Mouse (Mus musculus): ENCODE results near the gene Tas2r143. TPM values are rescaled to one million over a fixed set of nuclear protein-coding genes. Genes with fewer than 3 reads are reported as not detected.
A peak's percentile ranks its signal among the peaks of the same experiment; 100 is the strongest.

The Tas2r143 gene
- polyA plus RNA-seq, 1 experiment from 2014 or later = not detected

DNA sequence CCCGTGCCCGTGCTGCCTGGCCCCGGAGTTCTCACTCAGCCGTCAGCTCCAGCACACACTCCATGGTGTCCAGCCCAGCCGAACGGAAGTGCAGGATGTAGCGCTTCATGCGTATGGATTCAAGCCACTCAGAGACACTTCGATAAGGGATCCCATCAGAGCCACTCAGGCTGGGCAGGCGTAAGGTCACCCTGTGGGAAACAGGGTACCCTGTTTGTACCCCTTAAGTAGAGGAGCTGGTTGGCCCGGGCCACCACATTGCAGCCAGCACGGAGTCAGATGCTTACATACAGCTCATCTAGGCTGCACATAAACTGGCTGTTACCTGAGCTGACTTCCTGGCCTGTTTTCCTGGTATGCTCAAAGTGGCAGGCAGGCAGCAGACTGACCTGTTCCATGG, 41.1 kb upstream of the Tas2r143 start:
- H3K27me3 ChIP-seq (ENCODE audit: control insufficient read depth, insufficient read depth, low read length) = no peaks in the 10 kb centered on the region
- TF ChIP-seq CTCF (IDR thresholded peaks at IDR 0.05; ENCODE audit: low read depth) (no peak), EP300 (optimal IDR thresholded peaks at IDR 0.05) (no peak)
- no peak overlapping the region for H3K9ac ChIP-seq (ENCODE audit: low read length)
- H3K36me3 ChIP-seq (ENCODE audit: control insufficient read depth, insufficient read depth, low read length) = peaks cover 39% of the 10 kb centered on the region
- no peaks in the 10 kb centered on the region; the same call in 1 of the 2 replicates for H3K4me1 ChIP-seq (replicated peaks; ENCODE audit: control insufficient read depth, insufficient read depth)
- no peak overlapping the region for H3K4me2 ChIP-seq (replicated peaks; ENCODE audit: low read depth)
- ATAC-seq (ENCODE audit: low FRiP score, low TSS enrichment) = no peak
- H3K9me3 ChIP-seq (ENCODE audit: control insufficient read depth, low read length) = no peaks in the 10 kb centered on the region
- H3K27ac ChIP-seq (replicated peaks) = 0 out of 2 replicates have a peak overlapping the region, but pooled peaks have one; percentile 13
- WGBS = 87% methylated on average over 12 of the region's 12 CpGs
- no peak for DNase-seq (ENCODE audit: low spot score)
- H3K4me3 ChIP-seq (ENCODE audit: low read depth, low read length) = no peak overlapping the region

DNA sequence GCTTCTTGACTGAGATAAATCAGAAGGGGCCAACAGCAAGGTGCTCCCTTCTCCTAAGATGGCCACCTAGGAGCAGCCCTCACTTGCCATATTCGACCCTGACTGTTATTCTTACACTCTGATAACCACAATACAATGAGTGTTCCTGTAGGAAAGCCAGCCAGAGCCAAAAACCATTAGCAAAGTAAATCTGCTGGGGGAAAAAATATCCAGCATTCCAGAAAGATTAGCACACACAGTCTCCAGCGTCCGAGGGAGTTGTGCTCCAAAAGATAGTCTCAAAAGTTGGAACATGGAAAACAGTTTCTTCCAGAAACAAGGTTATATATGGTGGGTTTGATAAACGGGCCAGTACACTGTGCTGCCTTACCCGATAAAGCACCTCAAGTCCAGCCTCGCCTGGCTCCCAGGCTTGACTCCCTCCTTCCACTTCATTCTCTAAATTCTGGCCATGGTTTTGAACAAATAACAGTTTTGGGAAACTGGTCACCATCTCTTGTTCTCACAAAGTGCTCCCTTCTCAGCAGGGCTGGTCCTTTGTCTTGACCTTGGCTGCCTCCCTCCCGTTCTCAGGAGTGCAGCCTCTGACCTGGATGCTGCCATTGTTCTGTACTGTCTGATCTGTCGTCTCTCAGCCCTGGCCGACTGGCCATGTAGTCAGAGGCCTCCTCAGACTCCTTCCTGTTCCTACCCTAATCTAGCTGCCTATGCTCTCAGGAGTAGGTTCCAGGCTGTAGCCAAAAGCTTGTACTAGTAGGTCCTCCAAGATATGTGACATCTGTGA, 40.5 kb upstream of the Tas2r143 start:
- no peaks in the 10 kb centered on the region for H3K27me3 ChIP-seq (ENCODE audit: control insufficient read depth, insufficient read depth, low read length)
- no peaks in the 10 kb centered on the region; the same call in 1 of the 2 replicates for H3K4me1 ChIP-seq (replicated peaks; ENCODE audit: control insufficient read depth, insufficient read depth)
- peaks cover 39% of the 10 kb centered on the region for H3K36me3 ChIP-seq (ENCODE audit: control insufficient read depth, insufficient read depth, low read length)
- 53% methylated on average over 9 of the region's 9 CpGs for WGBS
- TF ChIP-seq CTCF (IDR thresholded peaks at IDR 0.05; ENCODE audit: low read depth) (no peak), EP300 (optimal IDR thresholded peaks at IDR 0.05) (no peak)
- H3K9ac ChIP-seq (ENCODE audit: low read length) = no peak overlapping the region
- ATAC-seq (ENCODE audit: low FRiP score, low TSS enrichment) (no peak), DNase-seq (ENCODE audit: low spot score) (no peak)
- H3K27ac ChIP-seq (replicated peaks) = peak overlapping the region; percentile 31; the same call in 1 of the 2 replicates
- no peaks in the 10 kb centered on the region for H3K9me3 ChIP-seq (ENCODE audit: control insufficient read depth, low read length)
- no peak overlapping the region for H3K4me3 ChIP-seq (ENCODE audit: low read depth, low read length)
- H3K4me2 ChIP-seq (replicated peaks; ENCODE audit: low read depth) = no peak overlapping the region

DNA sequence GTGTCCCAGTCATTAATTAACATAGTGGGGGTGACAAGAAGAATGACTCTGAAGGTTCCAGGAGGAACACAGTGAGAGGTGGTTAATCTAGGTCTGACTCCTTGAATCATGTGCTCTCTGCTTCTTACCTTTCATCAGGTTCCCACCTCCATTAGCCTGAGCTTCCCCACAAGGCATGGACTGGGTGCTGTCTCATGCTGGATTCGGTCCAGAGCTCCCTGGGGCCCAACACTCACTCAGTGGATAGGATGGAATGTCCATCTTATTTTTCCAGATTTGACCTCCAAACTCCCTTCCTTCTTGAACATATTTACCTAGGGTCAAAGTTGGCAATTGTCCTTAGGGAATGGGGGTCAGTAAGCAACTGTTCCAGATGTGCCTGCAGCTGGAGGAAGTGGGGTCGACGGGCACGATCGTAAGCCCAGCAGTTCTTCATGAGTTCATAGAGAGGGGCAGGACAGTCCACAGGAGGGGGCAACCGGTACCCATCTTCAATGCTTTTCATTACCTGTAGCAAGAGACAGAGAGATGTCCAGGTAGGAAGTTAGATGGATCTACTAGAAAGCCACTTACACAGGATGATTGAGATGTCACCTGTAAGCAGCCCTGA, 39.7 kb upstream of the Tas2r143 start:
- Histone ChIP-seq H3K9ac (ENCODE audit: low read length) (no peak overlapping the region), H3K27ac (replicated peaks) (no peak overlapping the region; the same call in 1 of the 2 replicates), H3K4me2 (replicated peaks; ENCODE audit: low read depth) (no peak overlapping the region), H3K4me1 (replicated peaks; ENCODE audit: control insufficient read depth, insufficient read depth) (no peaks in the 10 kb centered on the region; the same call in 1 of the 2 replicates), H3K36me3 (ENCODE audit: control insufficient read depth, insufficient read depth, low read length) (peaks cover 39% of the 10 kb centered on the region), H3K27me3 (ENCODE audit: control insufficient read depth, insufficient read depth, low read length) (no peaks in the 10 kb centered on the region), H3K9me3 (ENCODE audit: control insufficient read depth, low read length) (no peaks in the 10 kb centered on the region), H3K4me3 (ENCODE audit: low read depth, low read length) (no peak overlapping the region)
- ATAC-seq (ENCODE audit: low FRiP score, low TSS enrichment) (no peak), DNase-seq (ENCODE audit: low spot score) (no peak)
- TF ChIP-seq CTCF (IDR thresholded peaks at IDR 0.05; ENCODE audit: low read depth) (no peak), EP300 (optimal IDR thresholded peaks at IDR 0.05) (no peak)
- WGBS = 83% methylated on average over 6 of the region's 6 CpGs

DNA sequence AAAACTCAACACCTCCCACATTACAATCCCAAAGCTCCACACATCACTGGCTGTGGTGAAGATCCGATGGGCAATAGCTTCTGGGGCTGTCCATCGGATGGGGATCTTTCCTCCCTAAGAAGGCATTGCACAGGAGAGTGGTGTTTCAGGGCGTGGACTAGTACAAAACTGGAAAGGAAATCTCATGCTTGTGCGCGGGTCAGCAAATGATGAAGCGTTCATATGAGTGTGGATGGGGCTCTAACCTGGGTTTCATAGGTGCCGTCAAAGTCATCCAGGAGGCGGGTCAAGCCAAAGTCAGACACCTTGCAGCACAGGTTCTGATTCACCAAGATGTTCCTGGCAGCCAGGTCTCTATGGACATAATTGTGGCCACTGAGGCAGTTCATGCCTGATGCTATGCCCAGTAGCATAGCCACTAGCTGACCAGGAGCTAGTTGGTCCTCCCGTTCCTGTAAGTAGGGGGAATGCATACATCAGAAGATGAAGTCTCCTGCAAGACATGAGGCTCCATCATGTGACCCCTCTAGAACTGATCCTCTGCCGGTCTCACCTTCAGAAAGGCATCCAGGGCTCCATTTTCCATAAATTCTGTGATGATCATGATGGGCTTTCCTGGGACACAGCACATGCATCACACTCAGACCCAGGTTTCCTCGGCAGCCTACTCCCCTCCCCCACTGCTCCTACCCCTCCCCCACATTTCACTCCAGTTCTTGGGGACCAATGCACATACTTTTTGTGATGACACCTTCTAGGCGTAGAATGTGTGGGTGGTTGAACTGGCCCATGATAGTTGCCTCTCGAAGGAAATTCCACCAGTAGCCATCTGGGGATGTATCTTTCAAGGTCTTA, 38.8 kb upstream of the Tas2r143 start:
- 88% methylated on average over 13 of the region's 13 CpGs for WGBS
- no peaks in the 10 kb centered on the region for H3K27me3 ChIP-seq (ENCODE audit: control insufficient read depth, insufficient read depth, low read length)
- ATAC-seq (ENCODE audit: low FRiP score, low TSS enrichment) (no peak), DNase-seq (ENCODE audit: low spot score) (no peak)
- H3K4me3 ChIP-seq (ENCODE audit: low read depth, low read length) = no peak overlapping the region
- H3K9me3 ChIP-seq (ENCODE audit: control insufficient read depth, low read length) = no peaks in the 10 kb centered on the region
- H3K36me3 ChIP-seq (ENCODE audit: control insufficient read depth, insufficient read depth, low read length) = peaks cover 35% of the 10 kb centered on the region
- TF ChIP-seq CTCF (IDR thresholded peaks at IDR 0.05; ENCODE audit: low read depth) = no peak
- no peak for TF ChIP-seq EP300 (optimal IDR thresholded peaks at IDR 0.05)
- no peaks in the 10 kb centered on the region; the same call in 1 of the 2 replicates for H3K4me1 ChIP-seq (replicated peaks; ENCODE audit: control insufficient read depth, insufficient read depth)
- no peak overlapping the region for H3K9ac ChIP-seq (ENCODE audit: low read length)
- H3K4me2 ChIP-seq (replicated peaks; ENCODE audit: low read depth) = no peak overlapping the region
- no peak overlapping the region for H3K27ac ChIP-seq (replicated peaks)

DNA sequence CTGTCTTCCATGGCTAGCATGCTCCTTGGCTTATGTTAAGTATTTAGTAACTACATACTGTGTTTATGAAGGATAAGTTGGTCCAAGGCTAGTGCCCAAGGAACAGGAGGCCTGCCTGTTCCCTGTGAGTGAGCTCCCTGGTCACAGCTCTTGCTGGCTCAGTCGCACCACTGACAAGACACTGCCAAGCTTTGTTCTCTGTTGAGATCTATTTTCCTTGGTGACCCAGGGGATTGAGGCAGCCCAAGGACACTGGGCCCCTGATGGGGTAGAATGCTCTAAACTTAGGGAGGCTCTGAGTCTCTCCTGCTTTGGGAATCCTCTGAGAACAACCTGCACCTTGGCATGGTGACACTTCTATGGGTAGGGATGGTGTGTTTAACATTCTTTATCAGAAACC, 38.0 kb upstream of the Tas2r143 start:
- Histone ChIP-seq H3K4me3 (ENCODE audit: low read depth, low read length) (no peak overlapping the region), H3K27me3 (ENCODE audit: control insufficient read depth, insufficient read depth, low read length) (no peaks in the 10 kb centered on the region), H3K36me3 (ENCODE audit: control insufficient read depth, insufficient read depth, low read length) (peaks cover 29% of the 10 kb centered on the region), H3K9ac (ENCODE audit: low read length) (no peak overlapping the region), H3K9me3 (ENCODE audit: control insufficient read depth, low read length) (no peaks in the 10 kb centered on the region), H3K4me2 (replicated peaks; ENCODE audit: low read depth) (no peak overlapping the region), H3K27ac (replicated peaks) (no peak overlapping the region), H3K4me1 (replicated peaks; ENCODE audit: control insufficient read depth, insufficient read depth) (no peaks in the 10 kb centered on the region)
- ATAC-seq (ENCODE audit: low FRiP score, low TSS enrichment) = no peak
- 64% methylated on average over 1 of the region's 1 CpGs for WGBS
- no peak for DNase-seq (ENCODE audit: low spot score)
- TF ChIP-seq EP300 (optimal IDR thresholded peaks at IDR 0.05) (no peak), CTCF (IDR thresholded peaks at IDR 0.05; ENCODE audit: low read depth) (no peak)
